Mouse (Mus musculus) limb, embryonic 10.5 days (tissue): ENCODE measurements around the gene Acaa1a. TPM values are rescaled to one million over a fixed set of nuclear protein-coding genes. Genes with fewer than 3 reads are reported as not detected.

Experiments
- DNase-seq: peaks from one replicate; pipeline ENCODE4 v3.0.0-alpha.2; 2017; ENCODE audit warnings: low spot score
- H3K27ac ChIP-seq: fragments of 300-500 bp; sonication (generic); 2 replicates; pipeline ENCODE4 v1.5.1; 2016; ENCODE audit warnings: mild to moderate bottlenecking
- H3K27me3 ChIP-seq: fragments of 300-500 bp; sonication (generic); 2 replicates; pipeline ENCODE4 v1.6.1; 2016; ENCODE audit warnings: low read depth, mild to moderate bottlenecking; ENCODE audit not compliant: poor library complexity, severe bottlenecking
- H3K36me3 ChIP-seq: fragments of 300-500 bp; sonication (generic); 2 replicates; pipeline ENCODE4 v1.6.1; 2016; ENCODE audit warnings: mild to moderate bottlenecking, moderate library complexity
- H3K4me1 ChIP-seq: fragments of 300-500 bp; sonication (generic); 2 replicates; pipeline ENCODE4 v1.6.1; 2016
- H3K4me3 ChIP-seq: fragments of 300-500 bp; sonication (generic); 2 replicates; pipeline ENCODE4 v1.5.1; 2016; ENCODE audit warnings: mild to moderate bottlenecking, moderate library complexity
- H3K9me3 ChIP-seq: fragments of 300-500 bp; sonication (generic); replicated peaks from 2 replicates; pipeline ENCODE4 v1.6.1; 2016; ENCODE audit warnings: mild to moderate bottlenecking
- WGBS: fragments of 180-500 bp; shearing (Covaris S2); methylation state at CpG from one replicate; pipeline ENCODE4 v1.1.7; 2016; 5-methylcytosine and 5-hydroxymethylcytosine counted together
- polyA plus RNA-seq: library from polyadenylated mRNA; unstranded; fragments of >200 nt; fragmentation: Nextera tagmentation; extraction: Ambion mirVana; gene quantifications from 2 replicates; pipeline ENCODE4 v1.2.1, GENCODE M21; 2016

The Acaa1a gene
- polyA plus RNA-seq, 1 experiment from 2014 or later: 78.2 TPM

GRCm38 (mm10) chr9:119371251-119371650, 31.8 kb downstream of the Acaa1a start:
- peaks cover 19% of the 10 kb centered on the region for H3K4me1 ChIP-seq
- no peak for DNase-seq
- peaks cover 33% of the 10 kb centered on the region for H3K36me3 ChIP-seq
- H3K27me3 ChIP-seq: no peaks in the 10 kb centered on the region
- H3K4me3 ChIP-seq: no peak overlapping the region
- no peaks in the 10 kb centered on the region for H3K9me3 ChIP-seq
- H3K27ac ChIP-seq: no peak overlapping the region
- 33% methylated on average over 4 of the region's 4 CpGs for WGBS

DNA sequence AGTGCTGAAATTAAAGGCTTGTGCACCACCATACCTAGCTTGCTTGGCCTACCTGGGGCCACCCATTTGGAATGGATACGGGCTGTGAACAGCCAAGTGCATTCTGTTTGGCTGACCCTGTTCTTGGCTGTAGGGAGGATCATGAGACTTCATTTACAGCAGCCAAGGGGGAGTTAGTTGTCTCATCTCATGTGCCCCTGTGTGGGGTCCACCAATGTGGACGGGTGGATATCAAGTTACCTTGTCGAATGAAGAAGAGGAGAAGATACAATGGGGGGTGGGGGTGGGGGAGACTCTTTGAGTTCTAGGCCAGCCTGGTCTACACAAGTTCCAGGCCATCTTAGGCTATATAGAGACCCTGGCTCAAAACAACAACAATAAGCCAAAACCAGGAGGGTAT, 35.5 kb downstream of the Acaa1a start:
- Histone ChIP-seq H3K27me3 (no peaks in the 10 kb centered on the region), H3K4me3 (no peak overlapping the region), H3K9me3 (no peaks in the 10 kb centered on the region), H3K27ac (no peak overlapping the region; the same call in 1 of the 2 replicates), H3K36me3 (peaks cover 30% of the 10 kb centered on the region), H3K4me1 (peaks cover 19% of the 10 kb centered on the region)
- WGBS: 77% methylated on average over 3 of the region's 3 CpGs
- no peak for DNase-seq

DNA sequence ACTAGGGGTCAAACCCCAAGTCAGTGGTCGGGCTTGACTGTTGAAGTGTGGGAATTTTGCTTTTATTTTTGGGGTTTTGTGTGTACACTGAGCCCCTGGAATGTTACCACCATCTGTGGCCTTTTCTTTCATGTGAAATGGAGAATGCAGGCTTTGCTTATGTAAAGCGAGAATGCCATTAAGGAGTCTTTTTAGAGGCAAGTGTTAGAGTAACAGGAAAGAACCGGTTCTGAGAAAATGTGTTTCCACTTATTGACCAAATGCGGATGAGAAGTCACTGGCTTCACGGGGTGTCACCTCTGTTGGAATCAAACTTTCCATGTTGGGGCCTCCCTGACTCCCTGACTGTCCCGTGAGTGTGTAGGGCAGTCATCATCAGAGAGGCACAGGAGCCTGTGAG, 36.1 kb downstream of the Acaa1a start:
- no peak for DNase-seq
- peaks cover 34% of the 10 kb centered on the region for H3K36me3 ChIP-seq
- H3K4me1 ChIP-seq: peaks cover 19% of the 10 kb centered on the region
- no peaks in the 10 kb centered on the region for H3K9me3 ChIP-seq
- WGBS: 61% methylated on average over 6 of the region's 6 CpGs
- no peaks in the 10 kb centered on the region for H3K27me3 ChIP-seq
- no peak overlapping the region; the same call in 1 of the 2 replicates for H3K27ac ChIP-seq
- no peak overlapping the region for H3K4me3 ChIP-seq

- WGBS: 94% methylated on average over 4 of the region's 4 CpGs
- no peak for DNase-seq
- Histone ChIP-seq H3K4me3 (no peak overlapping the region), H3K9me3 (no peaks in the 10 kb centered on the region), H3K4me1 (peaks cover 7% of the 10 kb centered on the region), H3K27me3 (no peaks in the 10 kb centered on the region), H3K27ac (no peak overlapping the region), H3K36me3 (peaks cover 51% of the 10 kb centered on the region)
These were observed 38.8 kb downstream of the Acaa1a start for GRCm38 (mm10) chr9:119378231-119378630.

DNA sequence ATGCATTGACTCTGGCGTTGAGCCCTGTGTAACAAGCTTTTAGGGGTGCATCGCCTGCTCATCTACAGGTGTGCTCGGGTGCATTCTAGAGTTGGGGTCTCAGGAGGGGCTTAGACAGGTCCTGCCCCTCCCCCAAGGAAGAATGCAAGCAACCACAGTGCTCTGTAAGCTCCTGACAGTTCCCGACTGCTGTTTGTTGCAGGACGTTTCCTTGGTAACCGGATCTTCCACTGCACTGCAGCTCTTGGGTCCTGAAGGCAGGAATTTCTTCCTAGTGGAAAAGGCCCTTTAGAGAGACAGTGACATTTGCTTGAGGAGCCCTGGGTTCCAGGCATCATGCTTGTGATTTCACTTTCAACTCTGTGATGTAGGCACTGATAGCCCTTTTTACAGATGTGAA, 43.1 kb downstream of the Acaa1a start:
- peaks cover 76% of the 10 kb centered on the region for H3K36me3 ChIP-seq
- no peaks in the 10 kb centered on the region for H3K4me1 ChIP-seq
- no peak for DNase-seq
- 68% methylated on average over 6 of the region's 6 CpGs for WGBS
- no peak overlapping the region for H3K27ac ChIP-seq
- H3K9me3 ChIP-seq: no peaks in the 10 kb centered on the region
- no peak overlapping the region for H3K4me3 ChIP-seq
- H3K27me3 ChIP-seq: no peaks in the 10 kb centered on the region

GRCm38 (mm10) chr9:119388956-119389355, 49.5 kb downstream of the Acaa1a start:
- peak; percentile 70 for DNase-seq
- no peaks in the 10 kb centered on the region for H3K9me3 ChIP-seq
- 59% methylated on average over 5 of the region's 5 CpGs for WGBS
- H3K36me3 ChIP-seq: peaks cover 37% of the 10 kb centered on the region
- H3K27ac ChIP-seq: no peak overlapping the region
- no peak overlapping the region for H3K4me3 ChIP-seq
- no peaks in the 10 kb centered on the region for H3K27me3 ChIP-seq
- no peaks in the 10 kb centered on the region for H3K4me1 ChIP-seq

DNA sequence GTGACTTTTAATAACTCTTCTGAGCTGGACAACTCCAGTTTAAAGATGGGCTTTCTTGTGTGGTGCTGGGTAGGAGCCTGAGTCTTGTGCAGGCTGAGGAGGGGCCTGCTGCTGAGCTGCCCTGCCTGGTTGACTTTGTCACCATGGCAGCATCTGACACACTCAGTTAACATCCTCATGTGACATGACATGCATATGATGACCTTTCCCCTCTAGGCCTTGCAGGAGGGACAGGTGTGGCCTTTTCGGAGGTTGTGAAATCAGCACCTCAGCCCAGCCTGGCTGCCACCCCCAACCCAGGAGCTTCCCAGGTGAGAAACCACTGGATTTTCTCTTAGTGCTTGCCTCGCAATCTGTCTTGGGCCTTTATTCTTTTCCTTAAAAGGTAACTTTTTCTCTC, 50.7 kb downstream of the Acaa1a start:
- WGBS: 78% methylated on average over 2 of the region's 2 CpGs
- H3K27ac ChIP-seq: no peak overlapping the region
- no peak overlapping the region for H3K4me3 ChIP-seq
- H3K36me3 ChIP-seq: peaks cover 26% of the 10 kb centered on the region
- no peaks in the 10 kb centered on the region for H3K27me3 ChIP-seq
- no peaks in the 10 kb centered on the region for H3K9me3 ChIP-seq
- H3K4me1 ChIP-seq: no peaks in the 10 kb centered on the region
- DNase-seq: no peak

DNA sequence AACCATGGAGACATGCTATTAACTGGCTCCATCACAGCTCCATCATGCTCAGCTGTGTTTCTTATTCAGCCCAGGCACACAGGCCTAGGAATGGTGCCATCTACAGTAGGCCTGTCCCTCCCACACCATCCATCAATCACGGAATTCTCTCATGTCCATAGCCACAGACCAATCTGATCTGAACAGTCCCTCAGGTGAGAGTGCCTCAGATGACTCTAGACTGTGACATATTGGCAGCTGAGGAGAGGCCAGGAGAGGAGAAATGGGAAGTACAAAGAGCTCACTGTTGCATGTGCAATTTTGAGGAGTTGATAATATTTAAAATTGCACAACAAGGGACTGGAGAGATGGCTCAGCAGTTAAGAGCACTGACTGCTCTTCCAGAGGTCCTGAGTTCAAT, 55.3 kb downstream of the Acaa1a start:
- Histone ChIP-seq H3K4me3 (no peak overlapping the region), H3K9me3 (no peaks in the 10 kb centered on the region), H3K27ac (no peak overlapping the region), H3K4me1 (peaks cover 7% of the 10 kb centered on the region), H3K36me3 (0 out of 2 replicates have a peak, but pooled peaks cover 9% of the 10 kb centered on the region), H3K27me3 (no peaks in the 10 kb centered on the region)
- no peak for DNase-seq
- WGBS: 66% methylated on average over 1 of the region's 1 CpGs

Other genes with a start within 250 kb of the Acaa1a start
- 11.2 and 14.3 TPM in 2 replicates for gene Plcd1, start 246.2 kb upstream of the Acaa1a start, polyA plus RNA-seq
- gene Dlec1, start 237.2 kb upstream of the Acaa1a start, polyA plus RNA-seq: 0.63 and 1.0 TPM in 2 replicates
- 1.1 TPM in 2 replicates for gene Acaa1b, start 182.6 kb upstream of the Acaa1a start, polyA plus RNA-seq
- not detected in 2 replicates for gene Gm47289, start 180.5 kb upstream of the Acaa1a start, polyA plus RNA-seq
- not detected in 2 replicates for gene Slc22a13, start 130.6 kb upstream of the Acaa1a start, polyA plus RNA-seq
- gene Oxsr1, start 17.2 kb upstream of the Acaa1a start, polyA plus RNA-seq: 11.9 and 12.1 TPM in 2 replicates
- 7.6 and 9.2 TPM in 2 replicates for gene Myd88, start 1.7 kb downstream of the Acaa1a start, polyA plus RNA-seq
- 11.4 and 12.8 TPM in 2 replicates for gene Xylb, start 17.7 kb downstream of the Acaa1a start, polyA plus RNA-seq
- not detected in 2 replicates for gene Slc22a14, start 25.9 kb downstream of the Acaa1a start, polyA plus RNA-seq
- 74.7 and 92.6 TPM in 2 replicates for gene Acvr2b, start 62.4 kb downstream of the Acaa1a start, polyA plus RNA-seq
- gene Exog, start 105.3 kb downstream of the Acaa1a start, polyA plus RNA-seq: 39.7 and 44.6 TPM in 2 replicates
- gene Scn5a, start 239.3 kb downstream of the Acaa1a start, polyA plus RNA-seq: 0.10 and 0.13 TPM in 2 replicates